Mouse (Mus musculus) hindbrain, embryonic 12.5 days (tissue): ENCODE measurements at regions not wholly inside any gene's neighbourhood (a gene's known extent, or its start where the extent isn't known, plus 50 kb on each side); places are given as distances from the start of the nearest gene placed in this dataset.

Source experiments
- ATAC-seq: fragments of 200-750 bp; cut with Nextera tagmentation; 2 replicates; pipeline ENCODE4 v1.8.0; 2017; ENCODE audit warnings: moderate TSS enrichment; ENCODE audit not compliant: low FRiP score
- H3K27ac ChIP-seq: fragments of 300-500 bp; sonication (generic); 2 replicates; pipeline ENCODE4 v1.5.1; 2016; ENCODE audit warnings: mild to moderate bottlenecking
- H3K27me3 ChIP-seq: fragments of 300-500 bp; sonication (generic); 2 replicates; pipeline ENCODE4 v1.6.1; 2016; ENCODE audit warnings: mild to moderate bottlenecking
- H3K36me3 ChIP-seq: fragments of 300-500 bp; sonication (generic); 2 replicates; pipeline ENCODE4 v1.6.1; 2016; ENCODE audit warnings: mild to moderate bottlenecking
- H3K4me1 ChIP-seq: fragments of 300-500 bp; sonication (generic); 2 replicates; pipeline ENCODE4 v1.6.1; 2016
- H3K4me2 ChIP-seq: fragments of 300-500 bp; sonication (generic); replicated peaks from 2 replicates; pipeline ENCODE4 v1.6.1; 2016; ENCODE audit warnings: mild to moderate bottlenecking
- H3K4me3 ChIP-seq: fragments of 300-500 bp; sonication (generic); 2 replicates; pipeline ENCODE4 v1.5.1; 2016; ENCODE audit warnings: mild to moderate bottlenecking
- H3K9ac ChIP-seq: fragments of 300-500 bp; sonication (generic); 2 replicates; pipeline ENCODE4 v1.6.1; 2016; ENCODE audit warnings: mild to moderate bottlenecking, moderate library complexity
- H3K9me3 ChIP-seq: fragments of 300-500 bp; sonication (generic); replicated peaks from 2 replicates; pipeline ENCODE4 v1.6.1; 2016; ENCODE audit warnings: mild to moderate bottlenecking
- WGBS: fragments of 180-500 bp; shearing (Covaris S2); methylation state at CpG from one replicate; pipeline ENCODE4 v1.1.7; 2016; 5-methylcytosine and 5-hydroxymethylcytosine counted together

- Histone ChIP-seq H3K27me3 (no peaks in the 10 kb centered on the region), H3K4me3 (no peak overlapping the region), H3K9me3 (no peaks in the 10 kb centered on the region; the same call in 1 of the 2 replicates), H3K4me2 (0 out of 2 replicates have a peak overlapping the region, but pooled peaks have one; percentile 4), H3K36me3 (0 out of 2 replicates have a peak, but pooled peaks cover 4% of the 10 kb centered on the region), H3K9ac (peak overlapping the region; percentile 13; the same call in 1 of the 2 replicates), H3K4me1 (peaks cover 31% of the 10 kb centered on the region), H3K27ac (peak overlapping the region; percentile 85)
- ATAC-seq: peak; percentile 68
- 51% methylated on average over 14 of the region's 14 CpGs for WGBS
Measured at GRCm38 (mm10) chr13:28768717-28769426, 184.6 kb downstream of the Sox4 start.

- Histone ChIP-seq H3K36me3 (0 out of 2 replicates have a peak, but pooled peaks cover 4% of the 10 kb centered on the region), H3K4me1 (peaks cover 23% of the 10 kb centered on the region), H3K27me3 (no peaks in the 10 kb centered on the region), H3K27ac (no peak overlapping the region), H3K4me3 (no peak overlapping the region), H3K4me2 (no peak overlapping the region), H3K9me3 (no peaks in the 10 kb centered on the region; the same call in 1 of the 2 replicates), H3K9ac (no peak overlapping the region)
- WGBS: 86% methylated on average over 2 of the region's 2 CpGs
- no peak for ATAC-seq
Measured at GRCm38 (mm10) chr13:28762555-28762954, 191.0 kb downstream of the Sox4 start.

GRCm38 (mm10) chr13:28759026-28759425 lies 194.5 kb downstream of the Sox4 start:
- no peaks in the 10 kb centered on the region for H3K9me3 ChIP-seq
- H3K27me3 ChIP-seq: no peaks in the 10 kb centered on the region
- WGBS: 35% methylated on average over 3 of the region's 3 CpGs
- no peak overlapping the region for H3K27ac ChIP-seq
- H3K9ac ChIP-seq: no peak overlapping the region
- H3K4me3 ChIP-seq: no peak overlapping the region
- no peak overlapping the region for H3K4me2 ChIP-seq
- ATAC-seq: no peak
- H3K4me1 ChIP-seq: peaks cover 39% of the 10 kb centered on the region
- H3K36me3 ChIP-seq: no peaks in the 10 kb centered on the region

GRCm38 (mm10) chr13:28757846-28758522 lies 195.5 kb downstream of the Sox4 start:
- H3K27ac ChIP-seq: peak overlapping the region; percentile 78
- peak overlapping the region; percentile 21 for H3K4me3 ChIP-seq
- no peaks in the 10 kb centered on the region for H3K27me3 ChIP-seq
- ATAC-seq: peak; percentile 72
- peak overlapping the region; percentile 56 for H3K4me2 ChIP-seq
- peaks cover 39% of the 10 kb centered on the region for H3K4me1 ChIP-seq
- no peaks in the 10 kb centered on the region for H3K9me3 ChIP-seq
- 1% methylated on average over 13 of the region's 13 CpGs for WGBS
- peak overlapping the region; percentile 51; the same call in 1 of the 2 replicates for H3K9ac ChIP-seq
- H3K36me3 ChIP-seq: no peaks in the 10 kb centered on the region

- peak overlapping the region; percentile 78 for H3K27ac ChIP-seq
- H3K4me3 ChIP-seq: no peak overlapping the region
- no peaks in the 10 kb centered on the region for H3K36me3 ChIP-seq
- H3K27me3 ChIP-seq: no peaks in the 10 kb centered on the region
- ATAC-seq: no peak
- no peaks in the 10 kb centered on the region for H3K9me3 ChIP-seq
- WGBS: 23% methylated on average over 11 of the region's 11 CpGs
- H3K4me1 ChIP-seq: peaks cover 39% of the 10 kb centered on the region
- H3K4me2 ChIP-seq: peak overlapping the region; percentile 56
- no peak overlapping the region for H3K9ac ChIP-seq
Measured at GRCm38 (mm10) chr13:28756915-28757765, 196.4 kb downstream of the Sox4 start.

GRCm38 (mm10) chr13:28754207-28754606 lies 199.3 kb downstream of the Sox4 start:
- no peak overlapping the region for H3K4me2 ChIP-seq
- H3K9me3 ChIP-seq: no peaks in the 10 kb centered on the region
- H3K9ac ChIP-seq: no peak overlapping the region
- WGBS: 81% methylated on average over 5 of the region's 5 CpGs
- no peaks in the 10 kb centered on the region for H3K36me3 ChIP-seq
- no peak for ATAC-seq
- H3K27me3 ChIP-seq: no peaks in the 10 kb centered on the region
- no peak overlapping the region for H3K27ac ChIP-seq
- peaks cover 35% of the 10 kb centered on the region for H3K4me1 ChIP-seq
- H3K4me3 ChIP-seq: no peak overlapping the region

GRCm38 (mm10) chr13:28750949-28751692 lies 202.4 kb downstream of the Sox4 start:
- Histone ChIP-seq H3K9ac (no peak overlapping the region), H3K36me3 (no peaks in the 10 kb centered on the region), H3K4me1 (0 out of 2 replicates have a peak, but pooled peaks cover 7% of the 10 kb centered on the region), H3K4me2 (no peak overlapping the region), H3K9me3 (no peaks in the 10 kb centered on the region), H3K27ac (no peak overlapping the region), H3K27me3 (no peaks in the 10 kb centered on the region), H3K4me3 (no peak overlapping the region)
- ATAC-seq: no peak
- 87% methylated on average over 11 of the region's 11 CpGs for WGBS

GRCm38 (mm10) chr13:28740158-28740670 lies 213.3 kb downstream of the Sox4 start:
- H3K4me3 ChIP-seq: no peak overlapping the region
- WGBS: 54% methylated on average over 7 of the region's 7 CpGs
- H3K4me2 ChIP-seq: no peak overlapping the region
- H3K4me1 ChIP-seq: peaks cover 19% of the 10 kb centered on the region
- H3K27ac ChIP-seq: no peak overlapping the region
- no peaks in the 10 kb centered on the region for H3K9me3 ChIP-seq
- no peaks in the 10 kb centered on the region for H3K36me3 ChIP-seq
- H3K9ac ChIP-seq: no peak overlapping the region
- H3K27me3 ChIP-seq: no peaks in the 10 kb centered on the region
- ATAC-seq: no peak

- Histone ChIP-seq H3K4me3 (no peak overlapping the region), H3K9ac (no peak overlapping the region), H3K4me2 (no peak overlapping the region), H3K27me3 (no peaks in the 10 kb centered on the region), H3K36me3 (no peaks in the 10 kb centered on the region), H3K4me1 (peaks cover 19% of the 10 kb centered on the region), H3K27ac (no peak overlapping the region), H3K9me3 (no peaks in the 10 kb centered on the region)
- ATAC-seq: no peak
- WGBS: 62% methylated on average over 8 of the region's 8 CpGs
Measured at GRCm38 (mm10) chr13:28738160-28739100, 215.1 kb downstream of the Sox4 start.

- Histone ChIP-seq H3K27me3 (no peaks in the 10 kb centered on the region), H3K4me3 (no peak overlapping the region), H3K4me1 (no peaks in the 10 kb centered on the region), H3K9ac (no peak overlapping the region), H3K4me2 (no peak overlapping the region), H3K36me3 (no peaks in the 10 kb centered on the region), H3K27ac (no peak overlapping the region), H3K9me3 (no peaks in the 10 kb centered on the region)
- ATAC-seq: no peak
- WGBS: 72% methylated on average over 1 of the region's 1 CpGs
Measured at GRCm38 (mm10) chr13:28732475-28732874, 221.0 kb downstream of the Sox4 start.

GRCm38 (mm10) chr13:28732036-28732435 lies 221.5 kb downstream of the Sox4 start:
- ATAC-seq: no peak
- 90% methylated on average over 3 of the region's 3 CpGs for WGBS
- H3K4me1 ChIP-seq: no peaks in the 10 kb centered on the region

More at GRCm38 (mm10) chr13:28732036-28732435, 221.5 kb downstream of the Sox4 start:
- Histone ChIP-seq H3K27me3 (no peaks in the 10 kb centered on the region), H3K4me2 (no peak overlapping the region), H3K27ac (no peak overlapping the region), H3K9me3 (no peaks in the 10 kb centered on the region), H3K36me3 (no peaks in the 10 kb centered on the region), H3K4me3 (no peak overlapping the region), H3K9ac (no peak overlapping the region)
